In genomic region chrX:99135523-99136258, GRCm38 (mm10) we compare ENCODE assay signal across 8 mouse cellular contexts. TPM values are rescaled to one million over a fixed set of nuclear protein-coding genes. Genes with fewer than 3 reads are reported as not detected.
DNase-seq lines count a peak whose midpoint lies in the region; ATAC-seq and TF ChIP-seq lines count a peak whose summit lies in the region.

Gene Efnb1 (plus strand): TSS chrX:99136130.

- 24% methylated on average over 35 of the region's 35 CpGs for WGBS in forebrain, embryonic 10.5 days
- WGBS in heart, embryonic 15.5 days: 15% methylated on average over 35 of the region's 35 CpGs
- WGBS in liver, embryonic 14.5 days (ENCODE audit: insufficient replicate concordance): 18% methylated on average over 35 of the region's 35 CpGs
- WGBS in neural tube, embryonic 11.5 days: 25% methylated on average over 34 of the region's 35 CpGs
- 26% methylated on average over 35 of the region's 35 CpGs for WGBS in stomach, postnatal 0 days

- peak within 1 kb of the TSS; percentile 76 for H3K4me2 ChIP-seq in heart, embryonic 15.5 days
- H3K4me2 ChIP-seq in liver, embryonic 14.5 days (ENCODE audit: low read depth): peak within 1 kb of the TSS; percentile 59
- peak within 1 kb of the TSS; percentile 72 for H3K4me2 ChIP-seq in neural tube, embryonic 11.5 days (ENCODE audit: low read depth)
- H3K4me2 ChIP-seq in stomach, postnatal 0 days (replicated peaks; ENCODE audit: low read depth): peak within 1 kb of the TSS; percentile 57

- no peaks in the 10 kb centered on the region for H3K9me3 ChIP-seq in forebrain, embryonic 10.5 days
- no peaks in the 10 kb centered on the region for H3K9me3 ChIP-seq in heart, embryonic 15.5 days (replicated peaks)
- no peaks in the 10 kb centered on the region for H3K9me3 ChIP-seq in liver, embryonic 14.5 days (ENCODE audit: control insufficient read depth, low read length)
- no peaks in the 10 kb centered on the region for H3K9me3 ChIP-seq in neural tube, embryonic 11.5 days (ENCODE audit: control insufficient read depth, low read length)
- H3K9me3 ChIP-seq in stomach, postnatal 0 days (ENCODE audit: control insufficient read depth, low read length): no peaks in the 10 kb centered on the region

- H3K4me1 ChIP-seq in forebrain, embryonic 10.5 days: peaks cover 36% of the 10 kb centered on the region
- H3K4me1 ChIP-seq in heart, embryonic 15.5 days (replicated peaks): peaks cover 21% of the 10 kb centered on the region
- no peaks in the 10 kb centered on the region for H3K4me1 ChIP-seq in liver, embryonic 14.5 days (replicated peaks; ENCODE audit: control insufficient read depth in 2 of 2, insufficient read depth in 2 of 2, low read length in 1 of 2)
- H3K4me1 ChIP-seq in neural tube, embryonic 11.5 days (ENCODE audit: control insufficient read depth, insufficient read depth, low read length): no peaks in the 10 kb centered on the region
- no peaks in the 10 kb centered on the region for H3K4me1 ChIP-seq in stomach, postnatal 0 days (replicated peaks; ENCODE audit: control insufficient read depth, insufficient read depth)

- ATAC-seq in heart, embryonic 15.5 days (replicated peaks; ENCODE audit: insufficient number of reproducible peaks, insufficient read depth, low FRiP score, low read depth): peak; percentile 90
- peak; percentile 83 for ATAC-seq in liver, embryonic 14.5 days (ENCODE audit: insufficient read depth)
- peak; percentile 90 for ATAC-seq in neural tube, embryonic 11.5 days (ENCODE audit: insufficient read depth, low FRiP score, low TSS enrichment)
- peak; percentile 91 for ATAC-seq in stomach, postnatal 0 days (ENCODE audit: low FRiP score, low TSS enrichment)

- no peak for TF ChIP-seq CTCF in liver, embryonic 14.5 days (IDR thresholded peaks at IDR 0.05; ENCODE audit: low read depth)
- TF ChIP-seq CTCF in stomach, postnatal 0 days (IDR thresholded peaks at IDR 0.05; ENCODE audit: low read depth): peak; percentile 10; the same call in 1 of the 2 replicates

- peaks cover 99% of the 10 kb centered on the region for H3K27me3 ChIP-seq in forebrain, embryonic 10.5 days (ENCODE audit: poor library complexity, severe bottlenecking)
- H3K27me3 ChIP-seq in heart, embryonic 15.5 days: peaks cover 25% of the 10 kb centered on the region
- H3K27me3 ChIP-seq in liver, embryonic 14.5 days (ENCODE audit: control insufficient read depth, insufficient read depth, low read length): peaks cover 8% of the 10 kb centered on the region
- no peaks in the 10 kb centered on the region; the same call in 1 of the 2 replicates for H3K27me3 ChIP-seq in neural tube, embryonic 11.5 days (ENCODE audit: control insufficient read depth, insufficient read depth, low read length)
- H3K27me3 ChIP-seq in stomach, postnatal 0 days (ENCODE audit: control insufficient read depth, insufficient read depth, low read length): no peaks in the 10 kb centered on the region

- peaks cover 26% of the 10 kb centered on the region for H3K36me3 ChIP-seq in forebrain, embryonic 10.5 days (replicated peaks)
- H3K36me3 ChIP-seq in heart, embryonic 15.5 days: no peaks in the 10 kb centered on the region
- H3K36me3 ChIP-seq in liver, embryonic 14.5 days (replicated peaks; ENCODE audit: control insufficient read depth, insufficient read depth, low read depth): no peaks in the 10 kb centered on the region
- no peaks in the 10 kb centered on the region for H3K36me3 ChIP-seq in neural tube, embryonic 11.5 days (ENCODE audit: control insufficient read depth, insufficient read depth, low read length)
- no peaks in the 10 kb centered on the region for H3K36me3 ChIP-seq in stomach, postnatal 0 days (ENCODE audit: control insufficient read depth, insufficient read depth, low read length)

- peak within 1 kb of the TSS; percentile 81 for H3K9ac ChIP-seq in heart, embryonic 15.5 days
- 0 out of 2 replicates have a peak within 1 kb of the TSS, but pooled peaks have one; percentile 9 for H3K9ac ChIP-seq in liver, embryonic 14.5 days (replicated peaks)
- peak within 1 kb of the TSS; percentile 85 for H3K9ac ChIP-seq in neural tube, embryonic 11.5 days (ENCODE audit: low read length)
- H3K9ac ChIP-seq in stomach, postnatal 0 days (ENCODE audit: low read length): peak within 1 kb of the TSS; percentile 76

- H3K4me3 ChIP-seq in forebrain, embryonic 10.5 days: peak within 1 kb of the TSS; percentile 77
- H3K4me3 ChIP-seq in heart, embryonic 15.5 days: peak within 1 kb of the TSS; percentile 73
- peak within 1 kb of the TSS; percentile 44 to 53 for H3K4me3 ChIP-seq in liver, embryonic 14.5 days (ENCODE audit: insufficient read depth in 1 of 2, low read depth in 2 of 2, low read length in 2 of 2)
- peak within 1 kb of the TSS; percentile 68 for H3K4me3 ChIP-seq in neural tube, embryonic 11.5 days (ENCODE audit: low read depth, low read length)
- peak within 1 kb of the TSS; percentile 59 for H3K4me3 ChIP-seq in stomach, postnatal 0 days (ENCODE audit: low read depth, low read length)

- TF ChIP-seq EP300 in liver, embryonic 14.5 days (IDR thresholded peaks at IDR 0.05; ENCODE audit: low read depth): no peak
- TF ChIP-seq EP300 in stomach, postnatal 0 days (optimal IDR thresholded peaks at IDR 0.05): peak; percentile 38

- H3K27ac ChIP-seq in forebrain, embryonic 10.5 days: peak within 1 kb of the TSS; percentile 95
- H3K27ac ChIP-seq in heart, embryonic 15.5 days: peak within 1 kb of the TSS; percentile 85
- H3K27ac ChIP-seq in liver, embryonic 14.5 days: no peak within 1 kb of the TSS
- H3K27ac ChIP-seq in neural tube, embryonic 11.5 days (ENCODE audit: low read depth, low read length): peak within 1 kb of the TSS; percentile 78
- H3K27ac ChIP-seq in stomach, postnatal 0 days (replicated peaks): peak within 1 kb of the TSS; percentile 86

- peak; percentile 92 for DNase-seq in CD4-positive, CD25-positive, alpha-beta regulatory T cell, adult 2 months (ENCODE audit: low read depth, low spot score)
- DNase-seq in c-Kit-positive CD71-negative TER-119-negative erythroid progenitor cells, embryonic 14.5 days (ENCODE audit: low read depth): peak; percentile 70
- peak; percentile 84 for DNase-seq in forebrain, embryonic 10.5 days (ENCODE audit: extremely low spot score, low spot score)
- DNase-seq in kidney, postnatal 25 days: peak; percentile 92 to 96
- peak; percentile 52 to 66 (median 64) for DNase-seq in liver, embryonic 14.5 days (ENCODE audit: low read depth in 3 of 3, low spot score in 3 of 3)
- peak; percentile 90 for DNase-seq in neural tube, embryonic 11.5 days (ENCODE audit: low spot score)
- DNase-seq in stomach, postnatal 0 days (ENCODE audit: low spot score): peak; percentile 90

RNA-seq across cellular contexts. Expression of gene Efnb1, which starts in this region (rescaled TPM):
- 71.3 and 72.2 TPM in 2 replicates for polyA plus RNA-seq in forebrain, embryonic 10.5 days (2016; fragmentation: Nextera tagmentation; extraction: Ambion mirVana)
- polyA plus RNA-seq in heart, embryonic 15.5 days (2015; fragmentation: Nextera tagmentation; extraction: Ambion mirVana): 20.0 and 28.0 TPM in 2 replicates
- polyA plus RNA-seq in liver, embryonic 14.5 days (2012; rRNA removed): 3.6 and 3.8 TPM in 2 replicates
- 2.4 and 3.5 TPM in 2 replicates for polyA plus RNA-seq in liver, embryonic 14.5 days (2014; fragmentation: Nextera tagmentation; extraction: Ambion mirVana)
- 37.3 and 40.5 TPM in 2 replicates for polyA plus RNA-seq in neural tube, embryonic 11.5 days (2014; fragmentation: Nextera tagmentation; extraction: Ambion mirVana)
- 18.3 and 19.3 TPM in 2 replicates for polyA plus RNA-seq in stomach, postnatal 0 days (2015; fragmentation: Nextera tagmentation; extraction: Ambion mirVana)

Comparison
In these comparisons a context has a peak if more than half of its experiments do, and no peak if none do; other contexts are left out.
1. H3K9ac ChIP-seq: peak in every context shown above with its lines; median percentile 85 in neural tube, embryonic 11.5 days; 81 in heart, embryonic 15.5 days; 76 in stomach, postnatal 0 days; 9 in liver, embryonic 14.5 days.